Mouse (Mus musculus): ENCODE data around the gene Krtap13-1. TPM values are rescaled to one million over a fixed set of nuclear protein-coding genes. Genes with fewer than 3 reads are reported as not detected.
A peak's percentile ranks its signal among the peaks of the same experiment; 100 is the strongest.
"Not testable (repeated sequence)": the region's sequence is repeated elsewhere in the genome, so short reads cannot be mapped to it uniquely, and the experiment has no call there.

Krtap13-1 gene
- polyA plus RNA-seq, 1 experiment from 2014 or later, result not detected

- no peaks in the 10 kb centered on the region for H3K27me3 ChIP-seq (ENCODE audit: control insufficient read depth, insufficient read depth, low read length)
- no peaks in the 10 kb centered on the region for H3K4me1 ChIP-seq (ENCODE audit: control insufficient read depth, insufficient read depth, low read length)
- no peak for ATAC-seq (ENCODE audit: low FRiP score, low TSS enrichment)
- no peak overlapping the region for H3K27ac ChIP-seq (ENCODE audit: low read depth, low read length)
- 21% methylated on average over 1 of the region's 1 CpGs for WGBS
- no peak overlapping the region for H3K4me3 ChIP-seq (ENCODE audit: low read length)
- H3K9ac ChIP-seq (ENCODE audit: low read depth, low read length), result no peak overlapping the region
- H3K4me2 ChIP-seq (replicated peaks; ENCODE audit: low read depth, low read length), result no peak overlapping the region
- H3K9me3 ChIP-seq (ENCODE audit: control insufficient read depth, low read length), result no peaks in the 10 kb centered on the region
- no peaks in the 10 kb centered on the region for H3K36me3 ChIP-seq (ENCODE audit: control insufficient read depth, insufficient read depth, low read length)
Measured at GRCm38 (mm10) chr16:88720031-88720430, 8.6 kb upstream of the Krtap13-1 start.

DNA sequence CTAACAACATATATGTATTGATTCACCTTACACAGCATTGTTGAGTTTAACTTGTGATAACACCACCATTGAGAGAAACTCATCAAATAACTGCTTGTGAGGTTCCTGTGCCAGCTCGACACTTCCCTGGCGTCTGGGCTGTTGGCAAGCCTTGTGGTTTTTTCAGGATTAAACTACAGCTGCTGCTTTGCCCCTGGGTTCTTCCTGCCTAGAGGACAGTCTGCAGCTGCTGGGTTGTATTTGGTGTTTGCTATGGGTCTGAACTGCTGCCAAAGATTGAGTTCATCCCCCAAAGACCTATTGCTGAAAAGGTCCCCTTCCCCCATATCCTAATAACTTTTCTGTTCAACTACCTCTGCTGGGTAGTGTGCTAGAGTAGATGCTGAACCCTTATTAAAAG lies 6.7 kb downstream of the Krtap13-1 start:
- no peak overlapping the region for H3K4me2 ChIP-seq (replicated peaks; ENCODE audit: low read depth, low read length)
- H3K36me3 ChIP-seq (ENCODE audit: control insufficient read depth, insufficient read depth, low read length), result no peaks in the 10 kb centered on the region
- H3K9me3 ChIP-seq (ENCODE audit: control insufficient read depth, low read length), result no peaks in the 10 kb centered on the region
- 69% methylated on average over 2 of the region's 2 CpGs for WGBS
- no peaks in the 10 kb centered on the region for H3K4me1 ChIP-seq (ENCODE audit: control insufficient read depth, insufficient read depth, low read length)
- no peaks in the 10 kb centered on the region for H3K27me3 ChIP-seq (ENCODE audit: control insufficient read depth, insufficient read depth, low read length)
- no peak overlapping the region for H3K27ac ChIP-seq (ENCODE audit: low read depth, low read length)
- H3K4me3 ChIP-seq (ENCODE audit: low read length), result no peak overlapping the region
- no peak for ATAC-seq (ENCODE audit: low FRiP score, low TSS enrichment)
- H3K9ac ChIP-seq (ENCODE audit: low read depth, low read length), result no peak overlapping the region

GRCm38 (mm10) chr16:88744750-88745340 lies 16.2 kb downstream of the Krtap13-1 start:
- 57% methylated on average over 4 of the region's 4 CpGs for WGBS
- no peak overlapping the region for H3K27ac ChIP-seq (ENCODE audit: low read depth, low read length)
- H3K4me2 ChIP-seq (replicated peaks; ENCODE audit: low read depth, low read length), result no peak overlapping the region
- no peaks in the 10 kb centered on the region for H3K4me1 ChIP-seq (ENCODE audit: control insufficient read depth, insufficient read depth, low read length)
- H3K9me3 ChIP-seq (ENCODE audit: control insufficient read depth, low read length), result no peaks in the 10 kb centered on the region
- H3K4me3 ChIP-seq (ENCODE audit: low read length), result no peak overlapping the region
- H3K27me3 ChIP-seq (ENCODE audit: control insufficient read depth, insufficient read depth, low read length), result no peaks in the 10 kb centered on the region
- no peaks in the 10 kb centered on the region for H3K36me3 ChIP-seq (ENCODE audit: control insufficient read depth, insufficient read depth, low read length)
- no peak overlapping the region for H3K9ac ChIP-seq (ENCODE audit: low read depth, low read length)
- peak; percentile 28; the same call in 1 of the 2 replicates for ATAC-seq (ENCODE audit: low FRiP score, low TSS enrichment)

DNA sequence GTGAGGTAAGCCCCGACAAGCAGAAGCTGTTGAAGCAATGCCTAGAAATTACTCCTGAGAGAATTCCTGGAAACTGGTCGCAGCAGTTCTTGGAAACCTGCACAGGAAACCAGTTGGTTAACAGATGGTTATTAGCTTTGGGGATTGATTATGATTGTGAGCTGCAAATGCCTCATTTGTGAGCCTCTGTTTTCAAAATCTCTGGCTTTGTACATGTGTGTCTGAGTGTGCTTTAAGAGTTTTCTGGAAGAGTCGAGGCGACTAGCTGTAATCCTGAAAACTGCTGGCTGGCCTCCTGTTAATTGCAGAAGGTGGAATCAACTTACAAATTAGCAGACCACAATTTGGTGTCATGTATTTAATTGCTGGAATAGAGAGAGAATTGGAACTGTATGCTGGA lies 19.3 kb downstream of the Krtap13-1 start:
- Histone ChIP-seq H3K4me1 (ENCODE audit: control insufficient read depth, insufficient read depth, low read length) (no peaks in the 10 kb centered on the region), H3K9me3 (ENCODE audit: control insufficient read depth, low read length) (no peaks in the 10 kb centered on the region), H3K9ac (ENCODE audit: low read depth, low read length) (no peak overlapping the region), H3K36me3 (ENCODE audit: control insufficient read depth, insufficient read depth, low read length) (no peaks in the 10 kb centered on the region), H3K27me3 (ENCODE audit: control insufficient read depth, insufficient read depth, low read length) (no peaks in the 10 kb centered on the region), H3K4me3 (ENCODE audit: low read length) (no peak overlapping the region), H3K27ac (ENCODE audit: low read depth, low read length) (no peak overlapping the region), H3K4me2 (replicated peaks; ENCODE audit: low read depth, low read length) (no peak overlapping the region)
- ATAC-seq (ENCODE audit: low FRiP score, low TSS enrichment), result no peak
- 53% methylated on average over 4 of the region's 4 CpGs for WGBS

DNA sequence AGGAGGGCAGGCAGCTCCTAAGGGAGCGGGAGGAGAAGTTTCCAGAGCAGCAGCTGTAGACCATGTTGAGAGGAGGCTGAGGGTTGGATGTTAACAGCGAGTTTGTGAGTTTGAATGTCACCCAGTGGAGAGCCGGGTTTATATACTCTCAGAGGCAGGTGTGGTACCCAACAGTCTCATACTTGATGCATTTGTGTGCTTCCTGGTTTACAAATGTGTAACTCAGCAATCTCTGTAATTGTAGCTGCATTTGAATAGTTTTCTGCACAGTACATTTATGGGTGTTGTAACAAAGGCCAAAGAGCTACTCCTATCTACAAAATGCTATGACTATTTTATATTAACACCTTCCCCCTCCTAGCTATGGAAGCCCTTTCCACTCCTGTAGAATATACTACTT lies 22.9 kb downstream of the Krtap13-1 start, which contains the start of gene Krtap13:
TSS of gene Krtap13 (minus strand) at position 101 of the 400 bp plus-strand sequence.
- not testable (repeated sequence) for H3K4me2 ChIP-seq (replicated peaks; ENCODE audit: low read depth, low read length); H3K4me1 ChIP-seq (ENCODE audit: control insufficient read depth, insufficient read depth, low read length); ATAC-seq (ENCODE audit: low FRiP score, low TSS enrichment); H3K27me3 ChIP-seq (ENCODE audit: control insufficient read depth, insufficient read depth, low read length); H3K9ac ChIP-seq (ENCODE audit: low read depth, low read length); H3K9me3 ChIP-seq (ENCODE audit: control insufficient read depth, low read length); H3K27ac ChIP-seq (ENCODE audit: low read depth, low read length); H3K36me3 ChIP-seq (ENCODE audit: control insufficient read depth, insufficient read depth, low read length); H3K4me3 ChIP-seq (ENCODE audit: low read length)
- 87% methylated on average over 3 of the region's 3 CpGs for WGBS

GRCm38 (mm10) chr16:88758547-88758946 lies 29.9 kb downstream of the Krtap13-1 start, which contains the start of gene 2310034C09Rik:
Gene 2310034C09Rik, plus strand, starts transcription at chr16:88758847.
- not testable (repeated sequence) for H3K4me3 ChIP-seq (ENCODE audit: low read length); H3K36me3 ChIP-seq (ENCODE audit: control insufficient read depth, insufficient read depth, low read length); H3K27ac ChIP-seq (ENCODE audit: low read depth, low read length); H3K27me3 ChIP-seq (ENCODE audit: control insufficient read depth, insufficient read depth, low read length); H3K4me1 ChIP-seq (ENCODE audit: control insufficient read depth, insufficient read depth, low read length); H3K9ac ChIP-seq (ENCODE audit: low read depth, low read length); H3K4me2 ChIP-seq (replicated peaks; ENCODE audit: low read depth, low read length); ATAC-seq (ENCODE audit: low FRiP score, low TSS enrichment); H3K9me3 ChIP-seq (ENCODE audit: control insufficient read depth, low read length)
- WGBS, result 84% methylated on average over 2 of the region's 3 CpGs

DNA sequence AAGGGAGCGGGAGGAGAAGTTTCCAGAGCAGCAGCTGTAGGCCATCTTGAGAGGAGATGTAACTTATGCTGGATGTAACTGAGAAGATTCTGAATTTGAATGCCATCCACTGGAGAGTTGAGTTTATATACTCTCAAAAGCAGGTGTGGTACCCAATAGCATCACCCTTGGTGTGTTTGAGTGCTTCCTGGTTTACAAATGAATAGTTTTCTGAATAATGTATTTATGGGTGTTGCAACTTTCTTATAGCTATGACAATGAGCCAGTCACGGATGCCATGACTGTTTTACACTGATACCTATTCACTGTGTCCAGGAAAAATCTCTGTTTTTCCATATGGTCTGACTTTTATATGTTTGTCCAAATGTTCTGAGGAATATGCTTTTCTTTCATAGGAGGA lies 45.4 kb downstream of the Krtap13-1 start, which contains the start of gene 2310057N15Rik:
TSS of gene 2310057N15Rik (minus strand) at position 101 of the 400 bp plus-strand sequence.
- Histone ChIP-seq H3K4me1 (ENCODE audit: control insufficient read depth, insufficient read depth, low read length) (no peaks in the 10 kb centered on the region), H3K4me3 (ENCODE audit: low read length) (no peak within 1 kb of the TSS), H3K9me3 (ENCODE audit: control insufficient read depth, low read length) (no peaks in the 10 kb centered on the region), H3K4me2 (replicated peaks; ENCODE audit: low read depth, low read length) (no peak within 1 kb of the TSS), H3K27me3 (ENCODE audit: control insufficient read depth, insufficient read depth, low read length) (no peaks in the 10 kb centered on the region), H3K9ac (ENCODE audit: low read depth, low read length) (no peak within 1 kb of the TSS), H3K36me3 (ENCODE audit: control insufficient read depth, insufficient read depth, low read length) (no peaks in the 10 kb centered on the region), H3K27ac (ENCODE audit: low read depth, low read length) (no peak within 1 kb of the TSS)
- ATAC-seq (ENCODE audit: low FRiP score, low TSS enrichment), result no peak
- 94% methylated on average over 2 of the region's 2 CpGs for WGBS

- no peak within 1 kb of the TSS for H3K4me2 ChIP-seq (replicated peaks; ENCODE audit: low read depth, low read length)
- no peak within 1 kb of the TSS for H3K9ac ChIP-seq (ENCODE audit: low read depth, low read length)
- no peak for ATAC-seq (ENCODE audit: low FRiP score, low TSS enrichment)
- H3K36me3 ChIP-seq (ENCODE audit: control insufficient read depth, insufficient read depth, low read length), result no peaks in the 10 kb centered on the region
- H3K4me3 ChIP-seq (ENCODE audit: low read length), result no peak within 1 kb of the TSS
- H3K27ac ChIP-seq (ENCODE audit: low read depth, low read length), result no peak within 1 kb of the TSS
- 91% methylated on average over 5 of the region's 6 CpGs for WGBS
- H3K4me1 ChIP-seq (ENCODE audit: control insufficient read depth, insufficient read depth, low read length), result no peaks in the 10 kb centered on the region
- H3K27me3 ChIP-seq (ENCODE audit: control insufficient read depth, insufficient read depth, low read length), result no peaks in the 10 kb centered on the region
- H3K9me3 ChIP-seq (ENCODE audit: control insufficient read depth, low read length), result no peaks in the 10 kb centered on the region
Measured at GRCm38 (mm10) chr16:88777596-88777995, 48.9 kb downstream of the Krtap13-1 start, which contains the start of gene Gm5965. Gene Gm5965, plus strand, starts transcription at chr16:88777896.
